Mouse (Mus musculus) heart, embryonic 12.5 days (tissue): ENCODE results near the gene Pdia3. TPM values are rescaled to one million over a fixed set of nuclear protein-coding genes. Genes with fewer than 3 reads are reported as not detected.
"Not testable (repeated sequence)": the region's sequence is repeated elsewhere in the genome, so short reads cannot be mapped to it uniquely, and the experiment has no call there.

Source experiments
- ATAC-seq: fragments of 200-750 bp; cut with Nextera tagmentation; 2 replicates; pipeline ENCODE4 v1.8.0; 2017; ENCODE audit warnings: moderate TSS enrichment, moderate library complexity; ENCODE audit not compliant: insufficient number of reproducible peaks, low FRiP score
- H3K27ac ChIP-seq: fragments of 300-500 bp; sonication (generic); 2 replicates; pipeline ENCODE4 v1.5.1; 2016; ENCODE audit warnings: mild to moderate bottlenecking, moderate library complexity; ENCODE audit not compliant: poor library complexity, severe bottlenecking
- H3K27me3 ChIP-seq: fragments of 300-500 bp; sonication (generic); replicated peaks from 2 replicates; pipeline ENCODE4 v1.6.1; 2016; ENCODE audit warnings: mild to moderate bottlenecking, moderate library complexity
- H3K36me3 ChIP-seq: fragments of 300-500 bp; sonication (generic); 2 replicates; pipeline ENCODE4 v1.6.1; 2016; ENCODE audit warnings: mild to moderate bottlenecking, moderate library complexity
- H3K4me1 ChIP-seq: fragments of 300-500 bp; sonication (generic); replicated peaks from 2 replicates; pipeline ENCODE4 v1.6.1; 2016; ENCODE audit warnings: mild to moderate bottlenecking
- H3K4me2 ChIP-seq: fragments of 300-500 bp; sonication (generic); 2 replicates; pipeline ENCODE4 v1.6.1; 2016; ENCODE audit warnings: mild to moderate bottlenecking, moderate library complexity
- H3K4me3 ChIP-seq: fragments of 300-500 bp; sonication (generic); 2 replicates; pipeline ENCODE4 v1.5.1; 2016; ENCODE audit warnings: mild to moderate bottlenecking
- H3K9ac ChIP-seq: fragments of 300-500 bp; sonication (generic); 2 replicates; pipeline ENCODE4 v1.6.1; 2016; ENCODE audit warnings: mild to moderate bottlenecking, moderate library complexity
- H3K9me3 ChIP-seq: fragments of 300-500 bp; sonication (generic); replicated peaks from 2 replicates; pipeline ENCODE4 v1.6.1; 2016; ENCODE audit warnings: mild to moderate bottlenecking, moderate library complexity
- WGBS: fragments of 180-500 bp; shearing (Covaris S2); methylation state at CpG from one replicate; pipeline ENCODE4 v1.1.7; 2016; 5-methylcytosine and 5-hydroxymethylcytosine counted together
- polyA plus RNA-seq: library from polyadenylated mRNA; unstranded; fragments of >200 nt; fragmentation: Nextera tagmentation; extraction: Ambion mirVana; gene quantifications from 2 replicates; pipeline ENCODE4 v1.2.1, GENCODE M21; 2016

Pdia3 gene
- polyA plus RNA-seq, 1 experiment from 2014 or later: 651 TPM

GRCm38 (mm10) chr2:121453917-121454316, 40.3 kb downstream of the Pdia3 start:
- Histone ChIP-seq H3K9ac (no peak overlapping the region), H3K4me2 (peak overlapping the region; percentile 34), H3K36me3 (peaks cover 39% of the 10 kb centered on the region), H3K27ac (peak overlapping the region; percentile 79), H3K9me3 (no peaks in the 10 kb centered on the region), H3K27me3 (no peaks in the 10 kb centered on the region), H3K4me1 (peaks cover 39% of the 10 kb centered on the region), H3K4me3 (no peak overlapping the region)
- ATAC-seq: no peak
- WGBS: 81% methylated on average over 6 of the region's 6 CpGs

DNA sequence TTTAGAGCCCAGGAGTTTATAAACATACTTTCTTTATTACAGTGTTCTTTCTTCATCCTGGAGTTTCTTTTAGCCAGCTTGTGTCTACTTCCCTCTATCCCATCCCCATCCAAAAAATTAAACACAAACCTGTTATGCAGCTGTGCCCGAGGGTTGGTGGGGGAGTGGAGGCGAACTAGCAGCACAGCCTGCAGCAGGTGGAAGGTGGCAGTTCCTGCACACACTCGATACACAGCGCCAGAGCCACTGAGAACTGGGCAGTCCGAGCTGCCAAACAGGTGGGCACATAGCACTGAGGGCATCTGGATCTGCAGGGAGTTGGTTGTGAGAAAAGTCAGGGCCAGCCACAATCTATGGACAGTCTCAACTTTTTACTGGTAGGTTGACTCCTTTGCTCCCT, 42.0 kb downstream of the Pdia3 start:
- ATAC-seq: no peak
- Histone ChIP-seq H3K27me3 (no peaks in the 10 kb centered on the region), H3K36me3 (peaks cover 47% of the 10 kb centered on the region), H3K9me3 (no peaks in the 10 kb centered on the region), H3K4me3 (no peak overlapping the region), H3K4me1 (peaks cover 36% of the 10 kb centered on the region), H3K9ac (no peak overlapping the region), H3K4me2 (no peak overlapping the region), H3K27ac (no peak overlapping the region)
- 78% methylated on average over 5 of the region's 5 CpGs for WGBS

GRCm38 (mm10) chr2:121456692-121457642, 43.4 kb downstream of the Pdia3 start, which contains the start of gene Serinc4:
Gene Serinc4, minus strand, starts transcription at chr2:121456781.
- Histone ChIP-seq H3K27ac (peak within 1 kb of the TSS; percentile 81), H3K4me1 (peaks cover 25% of the 10 kb centered on the region), H3K9ac (peak within 1 kb of the TSS; percentile 83), H3K27me3 (no peaks in the 10 kb centered on the region), H3K9me3 (no peaks in the 10 kb centered on the region), H3K4me3 (peak within 1 kb of the TSS; percentile 70), H3K4me2 (peak within 1 kb of the TSS; percentile 74), H3K36me3 (peaks cover 42% of the 10 kb centered on the region)
- 2% methylated on average over 41 of the region's 41 CpGs for WGBS
- peak; percentile 89 for ATAC-seq

DNA sequence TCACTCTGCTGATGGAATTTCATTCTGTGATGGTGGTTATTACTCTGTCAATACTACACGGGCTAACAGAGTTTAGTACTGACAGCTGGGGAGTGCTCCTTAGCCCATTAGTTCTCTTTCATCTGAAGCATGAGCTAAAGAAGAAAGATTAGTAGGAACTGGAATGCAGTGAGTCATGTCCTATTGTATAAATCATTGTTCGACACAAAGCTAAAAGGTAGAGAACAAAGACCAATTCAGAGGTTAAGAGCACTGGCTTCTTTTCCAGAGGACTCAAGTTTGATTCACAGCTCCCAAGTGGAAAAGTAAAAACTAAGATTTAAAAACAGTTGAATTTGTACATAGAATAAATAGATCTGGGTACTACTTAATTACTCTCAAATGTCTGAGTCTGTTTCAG, 46.5 kb downstream of the Pdia3 start:
- H3K4me3 ChIP-seq: no peak overlapping the region
- 72% methylated on average over 2 of the region's 2 CpGs for WGBS
- no peaks in the 10 kb centered on the region for H3K9me3 ChIP-seq
- H3K4me1 ChIP-seq: peaks cover 4% of the 10 kb centered on the region
- no peaks in the 10 kb centered on the region for H3K27me3 ChIP-seq
- H3K9ac ChIP-seq: no peak overlapping the region
- no peak overlapping the region for H3K4me2 ChIP-seq
- H3K36me3 ChIP-seq: peaks cover 18% of the 10 kb centered on the region
- no peak for ATAC-seq
- no peak overlapping the region for H3K27ac ChIP-seq

DNA sequence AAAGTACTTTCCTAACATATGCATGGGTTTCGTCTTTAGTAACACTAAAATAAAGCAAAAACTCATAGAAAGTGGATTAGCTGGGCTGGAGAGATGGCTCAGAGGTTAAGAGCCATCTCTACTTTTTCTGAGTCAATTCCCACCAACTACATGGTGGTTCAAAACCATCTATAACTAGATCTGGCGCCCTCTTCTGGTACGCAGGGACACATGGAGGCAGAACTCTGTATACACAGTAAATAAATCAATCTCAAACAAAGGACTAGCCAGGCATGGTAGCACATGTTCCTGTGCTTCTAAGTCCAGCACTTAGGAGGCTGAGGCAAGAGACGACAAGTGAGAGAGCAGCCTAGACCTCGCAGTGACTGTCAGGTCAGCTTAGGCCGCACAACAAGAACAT, 55.4 kb downstream of the Pdia3 start:
- not testable (repeated sequence) for ATAC-seq, H3K27me3 ChIP-seq, H3K4me3 ChIP-seq, H3K27ac ChIP-seq, H3K4me1 ChIP-seq, H3K9ac ChIP-seq, H3K36me3 ChIP-seq, H3K4me2 ChIP-seq, H3K9me3 ChIP-seq
- WGBS: 84% methylated on average over 4 of the region's 6 CpGs

DNA sequence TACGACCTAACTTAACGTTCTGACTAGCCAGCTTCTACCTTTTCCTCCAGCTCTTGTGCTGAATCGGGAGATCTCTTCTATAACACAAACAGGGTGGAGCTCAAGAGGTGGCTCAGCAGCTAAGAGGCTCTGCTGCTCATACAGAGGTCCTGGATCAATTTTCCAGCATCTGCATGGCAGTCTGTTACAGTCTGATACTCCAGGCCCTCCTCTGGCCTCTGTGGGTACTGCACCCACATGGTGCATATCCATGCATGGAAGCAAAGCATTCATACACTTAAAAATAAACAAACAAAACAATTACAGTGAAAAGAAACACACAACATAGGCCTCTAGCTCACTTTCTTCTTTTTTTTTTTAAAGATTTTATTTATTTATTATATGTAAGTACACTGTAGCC, 59.2 kb downstream of the Pdia3 start:
- WGBS: 89% methylated on average over 3 of the region's 3 CpGs
- not testable (repeated sequence) for H3K27ac ChIP-seq, ATAC-seq, H3K4me3 ChIP-seq, H3K4me1 ChIP-seq, H3K9ac ChIP-seq, H3K36me3 ChIP-seq, H3K27me3 ChIP-seq, H3K9me3 ChIP-seq
- peak overlapping the region; percentile 97; the same call in 1 of the 2 replicates for H3K4me2 ChIP-seq

DNA sequence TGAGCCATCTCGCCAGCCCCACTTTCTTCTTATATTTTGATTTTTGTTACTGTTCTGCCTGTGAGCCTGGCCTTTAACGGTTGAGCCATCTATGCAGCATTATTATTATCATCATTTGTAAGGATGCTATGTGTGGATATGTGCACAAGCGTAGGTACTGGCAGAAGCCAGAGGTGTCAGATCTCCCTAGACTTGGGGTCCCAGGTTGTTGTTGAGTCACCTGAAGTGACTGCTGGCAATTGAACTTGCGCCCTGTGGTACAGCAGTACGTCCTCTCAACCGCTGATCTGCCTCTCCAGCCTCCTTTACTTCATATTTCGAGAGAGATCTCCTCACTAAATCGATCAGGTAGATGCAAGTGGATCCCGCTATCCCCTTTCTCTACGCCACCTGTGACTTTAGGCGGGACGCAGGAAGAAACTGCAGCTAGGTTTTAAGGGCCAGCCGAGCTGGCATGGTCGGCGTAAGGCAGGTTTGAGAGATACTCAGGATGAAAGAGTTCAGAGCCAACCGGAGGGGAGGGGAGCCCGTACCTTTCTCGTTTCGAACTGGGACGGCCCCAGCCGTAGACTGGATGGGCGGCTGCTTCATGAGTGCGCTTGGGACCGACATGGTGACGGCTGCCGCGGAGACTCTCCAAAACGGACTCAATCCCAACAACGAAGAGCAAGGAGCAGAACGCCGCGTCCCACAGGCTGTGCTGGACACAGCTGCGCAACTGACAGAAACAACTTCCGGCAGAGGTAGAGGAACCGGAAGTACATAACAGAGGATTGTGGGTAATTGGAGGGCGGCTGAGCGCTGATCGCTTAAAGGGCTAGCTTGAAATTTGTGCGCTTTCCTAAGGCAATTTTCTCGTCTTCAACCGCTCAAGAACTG, 60.0 kb downstream of the Pdia3 start, which contains the start of gene Mfap1b:
Gene Mfap1b (minus strand): TSS at position 767 of the 879 bp plus-strand sequence.
- WGBS: 4% methylated on average over 41 of the region's 41 CpGs
- not testable (repeated sequence) for H3K27me3 ChIP-seq

DNA sequence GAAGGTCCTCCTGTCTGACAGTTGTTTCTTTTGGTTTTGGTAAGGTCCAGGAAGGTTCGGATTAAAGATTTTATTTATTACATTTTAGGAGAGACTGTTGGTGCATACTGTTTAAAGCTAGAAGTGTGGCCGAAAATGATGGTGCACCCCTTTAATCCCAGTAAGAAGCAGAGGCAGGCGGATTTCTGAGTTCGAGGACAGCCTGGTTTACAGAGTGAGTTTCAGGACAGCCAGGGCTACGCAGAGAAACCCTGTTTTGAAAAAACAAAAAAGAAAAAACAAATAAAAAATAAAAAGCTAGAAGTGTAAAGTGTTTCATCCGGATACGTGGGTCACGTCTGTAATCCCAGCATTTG, 60.6 kb downstream of the Pdia3 start:
- WGBS: 30% methylated on average over 8 of the region's 8 CpGs
- Histone ChIP-seq H3K27ac (peak overlapping the region; percentile 58; the same call in 1 of the 2 replicates), H3K36me3 (peaks cover 8% of the 10 kb centered on the region; the same call in 1 of the 2 replicates), H3K4me2 (peak overlapping the region; percentile 97), H3K9ac (peak overlapping the region; percentile 83; the same call in 1 of the 2 replicates), H3K4me1 (peaks cover 3% of the 10 kb centered on the region; the same call in 1 of the 2 replicates), H3K4me3 (peak overlapping the region; percentile 80), H3K27me3 (no peaks in the 10 kb centered on the region), H3K9me3 (no peaks in the 10 kb centered on the region)
- peak; percentile 16 for ATAC-seq

More for the DNA sequence above, 60.0 kb downstream of the Pdia3 start, which contains the start of gene Mfap1b:
- peak within 1 kb of the TSS; percentile 58 for H3K27ac ChIP-seq
- not testable (repeated sequence) for H3K9me3 ChIP-seq, H3K4me1 ChIP-seq, H3K36me3 ChIP-seq
- H3K4me2 ChIP-seq: peak within 1 kb of the TSS; percentile 97
- H3K4me3 ChIP-seq: peak within 1 kb of the TSS; percentile 80
- H3K9ac ChIP-seq: peak within 1 kb of the TSS; percentile 83
- ATAC-seq: peak; percentile 92

DNA sequence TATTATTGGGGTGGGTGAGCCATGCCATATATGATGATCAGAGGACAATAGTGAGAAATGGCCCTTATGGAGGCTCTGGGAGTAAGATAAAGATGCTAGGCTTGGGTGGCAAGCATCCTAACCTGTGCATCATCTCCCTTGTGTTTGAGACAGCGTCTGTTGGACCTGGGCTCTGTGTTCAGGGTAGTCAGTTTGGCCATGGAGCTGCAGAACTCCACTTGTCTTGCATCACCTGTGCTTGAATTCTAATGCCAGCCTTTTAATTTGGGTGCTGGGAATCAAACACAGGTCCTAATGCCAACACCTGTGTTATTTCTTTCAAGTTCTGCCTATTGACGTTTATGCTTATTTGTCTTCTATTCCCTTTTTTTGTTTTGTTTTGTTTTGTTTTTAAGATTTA, 61.7 kb downstream of the Pdia3 start:
- not testable (repeated sequence) for H3K27ac ChIP-seq, ATAC-seq, H3K4me3 ChIP-seq, H3K36me3 ChIP-seq, H3K27me3 ChIP-seq, H3K4me2 ChIP-seq, H3K9me3 ChIP-seq, H3K9ac ChIP-seq, H3K4me1 ChIP-seq
- 90% methylated on average over 2 of the region's 2 CpGs for WGBS

GRCm38 (mm10) chr2:121477491-121478266, 64.1 kb downstream of the Pdia3 start:
- H3K4me1 ChIP-seq: peaks cover 3% of the 10 kb centered on the region; the same call in 1 of the 2 replicates
- H3K27me3 ChIP-seq: no peaks in the 10 kb centered on the region
- no peaks in the 10 kb centered on the region for H3K9me3 ChIP-seq
- WGBS: 76% methylated on average over 3 of the region's 3 CpGs
- no peak overlapping the region for H3K9ac ChIP-seq
- peaks cover 3% of the 10 kb centered on the region; the same call in 1 of the 2 replicates for H3K36me3 ChIP-seq
- no peak overlapping the region for H3K4me3 ChIP-seq
- H3K27ac ChIP-seq: no peak overlapping the region
- H3K4me2 ChIP-seq: no peak overlapping the region
- ATAC-seq: no peak
